Mouse (Mus musculus) C3H10T1/2 (cell line): Measurements from ENCODE around the gene Hist2h2ac. TPM values are rescaled to one million over a fixed set of nuclear protein-coding genes. Genes with fewer than 3 reads are reported as not detected.

Experiments
- polyA plus RNA-seq, 2 experiments: library from polyadenylated mRNA; unstranded; fragments of >200 nt; fragmentation: generic; extraction: Trizol; gene quantifications; one replicate each; pipeline ENCODE4 v1.2.1; 2012; ENCODE audit warnings: missing spikeins in 2 of 2

Hist2h2ac gene
- 1 to 10 TPM; 2.5 to 5.6 TPM for polyA plus RNA-seq

GRCm38 (mm10) chr3:96220765-96221639 lies at the start of gene Hist2h2ac, which contains the start of gene Hist2h2be:
Gene Hist2h2ac, minus strand, starts transcription at chr3:96220880.
Gene Hist2h2be, plus strand, starts transcription at chr3:96221119.

GRCm38 (mm10) chr3:96269511-96270474 lies 49.1 kb upstream of the Hist2h2ac start, which contains the start of gene Hist2h2bb:
Gene Hist2h2bb, plus strand, starts transcription at chr3:96269752.

GRCm38 (mm10) chr3:96268051-96268775 lies 47.5 kb upstream of the Hist2h2ac start, which contains the start of gene Hist2h3b:
Gene Hist2h3b, plus strand, starts transcription at chr3:96268654.

GRCm38 (mm10) chr3:96262979-96263550 lies 42.4 kb upstream of the Hist2h2ac start, which contains the start of gene Hist2h4:
Gene Hist2h4, minus strand, starts transcription at chr3:96263311.

GRCm38 (mm10) chr3:96246427-96246856 lies 25.8 kb upstream of the Hist2h2ac start, which contains the start of gene Hist2h3c1:
Gene Hist2h3c1, plus strand, starts transcription at chr3:96246685.

GRCm38 (mm10) chr3:96245003-96245886 lies 24.6 kb upstream of the Hist2h2ac start, which contains the start of gene Hist2h2aa1:
Gene Hist2h2aa1, plus strand, starts transcription at chr3:96245497.

GRCm38 (mm10) chr3:96239949-96240798 lies 19.5 kb upstream of the Hist2h2ac start, which contains the start of gene Hist2h2aa2:
Gene Hist2h2aa2, minus strand, starts transcription at chr3:96240276.

GRCm38 (mm10) chr3:96238954-96239793 lies 18.5 kb upstream of the Hist2h2ac start, which contains the start of gene Hist2h3c2:
Gene Hist2h3c2, minus strand, starts transcription at chr3:96239127.

GRCm38 (mm10) chr3:96219661-96220130 lies 984 bp downstream of the Hist2h2ac start, which contains the start of the genes Bola1 and Hist2h2ab:
Gene Bola1, minus strand, starts transcription at chr3:96219709.
Gene Hist2h2ab, plus strand, starts transcription at chr3:96219865.

GRCm38 (mm10) chr3:96180727-96181477 lies 39.8 kb downstream of the Hist2h2ac start, which contains the start of gene Sv2a:
Gene Sv2a, plus strand, starts transcription at chr3:96181151.

GRCm38 (mm10) chr3:96172197-96173178 lies 48.2 kb downstream of the Hist2h2ac start, which contains the start of gene Sf3b4:
Gene Sf3b4, plus strand, starts transcription at chr3:96172332.

